Mouse (Mus musculus) MEL (cell line): ENCODE measurements around the gene Plp2. TPM values are rescaled to one million over a fixed set of nuclear protein-coding genes. Genes with fewer than 3 reads are reported as not detected.

Experiments used
- DNase-seq: peaks from one replicate; pipeline ENCODE4 v3.0.0; 2011; ENCODE audit warnings: low read depth, low spot score
- H3K27ac ChIP-seq: 2 replicates; pipeline ENCODE4 v1.5.1; 2012; ENCODE audit warnings: low read depth, mild to moderate bottlenecking, control low read depth, low read length, moderate library complexity; ENCODE audit not compliant: control insufficient read depth
- H3K27me3 ChIP-seq, 2 experiments: fragments of 150-350 bp in 1 of 2; sonication (generic) in 1 of 2; 2 replicates each; pipeline ENCODE4 v1.6.1; 2012; ENCODE audit warnings: low read length in 2 of 2, mild to moderate bottlenecking in 2 of 2, improper control_type of control experiment in 1 of 2, moderate library complexity in 1 of 2; ENCODE audit not compliant: insufficient read depth in 2 of 2, control insufficient read depth in 1 of 2
- H3K36me3 ChIP-seq, 2 experiments: 2 replicates each; pipeline ENCODE4 v1.6.1; 2012 to 2014; ENCODE audit warnings: low read length in 2 of 2, improper control_type of control experiment in 1 of 2, inconsistent platforms in 1 of 2, mild to moderate bottlenecking in 1 of 2; ENCODE audit not compliant: insufficient read depth in 2 of 2, control insufficient read depth in 1 of 2
- H3K4me1 ChIP-seq, 2 experiments: fragments of 150-350 bp in 1 of 2; sonication (generic) in 1 of 2; 2 replicates each; pipeline ENCODE4 v1.6.1; 2012; ENCODE audit warnings: low read length in 2 of 2, improper control_type of control experiment in 1 of 2, mild to moderate bottlenecking in 1 of 2; ENCODE audit not compliant: insufficient read depth in 2 of 2, control insufficient read depth in 1 of 2
- H3K4me3 ChIP-seq, 2 experiments: fragments of 150-350 bp in 1 of 2; sonication (generic) in 1 of 2; 2 replicates each; pipeline ENCODE4 v1.5.1; 2012; ENCODE audit warnings: low read depth in 2 of 2, low read length in 2 of 2, mild to moderate bottlenecking in 2 of 2, moderate library complexity in 2 of 2, control low read depth in 1 of 2, improper control_type of control experiment in 1 of 2; ENCODE audit not compliant: control insufficient read depth in 1 of 2, insufficient read depth in 1 of 2
- H3K79me2 ChIP-seq: 2 replicates; pipeline ENCODE4 v1.6.1; 2012; ENCODE audit warnings: mild to moderate bottlenecking, low read length, moderate library complexity; ENCODE audit not compliant: control insufficient read depth, poor library complexity, insufficient read depth
- H3K9ac ChIP-seq: 2 replicates; pipeline ENCODE4 v1.6.1; 2012; ENCODE audit warnings: low read depth, mild to moderate bottlenecking, control low read depth, low read length, moderate library complexity; ENCODE audit not compliant: control insufficient read depth, poor library complexity, severe bottlenecking
- H3K9me3 ChIP-seq: fragments of 150-350 bp; sonication (generic); replicated peaks from 2 replicates; pipeline ENCODE4 v1.6.1; 2012; ENCODE audit warnings: mild to moderate bottlenecking, low read length, improper control_type of control experiment, moderate library complexity; ENCODE audit not compliant: insufficient read depth
- BHLHE40 ChIP-seq: IDR thresholded peaks from 2 replicates; pipeline ENCODE4 v1.6.1; 2012; ENCODE audit warnings: low read depth, mild to moderate bottlenecking, inconsistent platforms, low read length, improper control_type of control experiment, borderline replicate concordance
- CHD1 ChIP-seq: IDR thresholded peaks from 2 replicates; pipeline ENCODE4 v1.6.1; 2012; ENCODE audit warnings: low read depth, mild to moderate bottlenecking, inconsistent platforms, low read length, improper control_type of control experiment
- CTCF ChIP-seq, 3 experiments: IDR thresholded peaks in 2 of 3; conservative IDR thresholded peaks in 1 of 3; 2 replicates each; pipeline ENCODE4 v1.5.1; 2011 to 2012; ENCODE audit warnings: low read length in 3 of 3, low read depth in 2 of 3, mild to moderate bottlenecking in 2 of 3, improper control_type of control experiment in 1 of 3, inconsistent platforms in 1 of 3, mixed read lengths in 1 of 3, moderate library complexity in 1 of 3; ENCODE audit not compliant: control insufficient read depth in 1 of 3, insufficient read depth in 1 of 3, poor library complexity in 1 of 3, severe bottlenecking in 1 of 3
- E2F4 ChIP-seq: IDR thresholded peaks from 2 replicates; pipeline ENCODE4 v1.6.1; 2011; ENCODE audit warnings: low read depth, low read length, improper control_type of control experiment, borderline replicate concordance
- EP300 ChIP-seq, 2 experiments: IDR thresholded peaks; 2 replicates each; pipeline ENCODE4 v1.6.1; 2011; ENCODE audit warnings: improper control_type of control experiment in 2 of 2, low read length in 2 of 2, low read depth in 1 of 2, mild to moderate bottlenecking in 1 of 2
- ETS1 ChIP-seq: IDR thresholded peaks from 2 replicates; pipeline ENCODE4 v1.6.1; 2012; ENCODE audit warnings: low read depth, mild to moderate bottlenecking, inconsistent platforms, low read length, improper control_type of control experiment, moderate library complexity
- GATA1 ChIP-seq: IDR thresholded peaks from 2 replicates; pipeline ENCODE4 v1.6.1; 2011; ENCODE audit warnings: low read depth, low read length, improper control_type of control experiment
- HCFC1 ChIP-seq: IDR thresholded peaks from 2 replicates; pipeline ENCODE4 v1.6.1; 2012; ENCODE audit warnings: low read depth, mild to moderate bottlenecking, inconsistent platforms, low read length, improper control_type of control experiment, moderate library complexity
- MAZ ChIP-seq: IDR thresholded peaks from 2 replicates; pipeline ENCODE4 v1.6.1; 2012; ENCODE audit warnings: low read depth, mild to moderate bottlenecking, inconsistent platforms, low read length, improper control_type of control experiment
- MEF2A ChIP-seq: IDR thresholded peaks from 2 replicates; pipeline ENCODE4 v1.6.1; 2014; ENCODE audit warnings: low read depth, mild to moderate bottlenecking, inconsistent platforms, low read length, improper control_type of control experiment; ENCODE audit not compliant: poor library complexity, insufficient replicate concordance, severe bottlenecking; ENCODE audit errors: extremely low read depth
- MXI1 ChIP-seq: IDR thresholded peaks from 2 replicates; pipeline ENCODE4 v1.6.1; 2011; ENCODE audit warnings: mild to moderate bottlenecking, low read depth, low read length, improper control_type of control experiment
- MYB ChIP-seq: IDR thresholded peaks from 2 replicates; pipeline ENCODE4 v1.6.1; 2011; ENCODE audit warnings: mild to moderate bottlenecking, low read depth, low read length, improper control_type of control experiment
- MYC ChIP-seq: IDR thresholded peaks from 2 replicates; pipeline ENCODE4 v1.6.1; 2011; ENCODE audit warnings: low read depth, mild to moderate bottlenecking, low read length, improper control_type of control experiment, moderate library complexity
- NELFE ChIP-seq: IDR thresholded peaks from 2 replicates; pipeline ENCODE4 v1.6.1; 2011; ENCODE audit warnings: low read depth, low read length, improper control_type of control experiment
- POLR2A ChIP-seq, 2 experiments: IDR thresholded peaks; 2 replicates each; pipeline ENCODE4 v1.6.1; 2011 to 2012; ENCODE audit warnings: low read length in 2 of 2, mild to moderate bottlenecking in 2 of 2, control low read depth in 1 of 2, improper control_type of control experiment in 1 of 2, low read depth in 1 of 2, moderate library complexity in 1 of 2; ENCODE audit not compliant: control insufficient read depth in 1 of 2, insufficient read depth in 1 of 2, poor library complexity in 1 of 2
- POLR2AphosphoS5 ChIP-seq: IDR thresholded peaks from 2 replicates; pipeline ENCODE4 v1.6.1; 2012; ENCODE audit warnings: low read depth, borderline replicate concordance, mild to moderate bottlenecking, inconsistent platforms, low read length, moderate library complexity, mixed read lengths
- RAD21 ChIP-seq: IDR thresholded peaks from 2 replicates; pipeline ENCODE4 v1.6.1; 2011; ENCODE audit warnings: mild to moderate bottlenecking, low read depth, low read length, improper control_type of control experiment
- RCOR1 ChIP-seq: IDR thresholded peaks from 2 replicates; pipeline ENCODE4 v1.6.1; 2012; ENCODE audit warnings: low read depth, mild to moderate bottlenecking, inconsistent platforms, low read length, improper control_type of control experiment
- SIN3A ChIP-seq: IDR thresholded peaks from 2 replicates; pipeline ENCODE4 v1.6.1; 2012; ENCODE audit warnings: low read length, improper control_type of control experiment, inconsistent platforms
- SMC3 ChIP-seq: IDR thresholded peaks from 2 replicates; pipeline ENCODE4 v1.6.1; 2011; ENCODE audit warnings: low read depth, low read length, improper control_type of control experiment
- TBP ChIP-seq: IDR thresholded peaks from 2 replicates; pipeline ENCODE4 v1.8.0; 2011; ENCODE audit warnings: low read depth, low read length, improper control_type of control experiment
- TCF12 ChIP-seq: IDR thresholded peaks from 2 replicates; pipeline ENCODE4 v1.6.1; 2014; ENCODE audit warnings: low read depth, mild to moderate bottlenecking, inconsistent platforms, low read length, improper control_type of control experiment, moderate library complexity
- UBTF ChIP-seq: IDR thresholded peaks from 2 replicates; pipeline ENCODE4 v1.6.1; 2012; ENCODE audit warnings: low read depth, mild to moderate bottlenecking, inconsistent platforms, low read length, improper control_type of control experiment, moderate library complexity, borderline replicate concordance; ENCODE audit not compliant: insufficient read depth
- USF2 ChIP-seq, 2 experiments: IDR thresholded peaks; 2 replicates each; pipeline ENCODE4 v1.6.1; 2011 to 2012; ENCODE audit warnings: improper control_type of control experiment in 2 of 2, low read length in 2 of 2, borderline replicate concordance in 1 of 2, inconsistent platforms in 1 of 2, low read depth in 1 of 2, mild to moderate bottlenecking in 1 of 2; ENCODE audit not compliant: insufficient read depth in 1 of 2
- ZC3H11A ChIP-seq: IDR thresholded peaks from 2 replicates; pipeline ENCODE4 v1.6.1; 2012; ENCODE audit warnings: low read depth, mild to moderate bottlenecking, inconsistent platforms, low read length, improper control_type of control experiment
- ZMIZ1 ChIP-seq: IDR thresholded peaks from 2 replicates; pipeline ENCODE4 v1.6.1; 2012; ENCODE audit warnings: low read depth, mild to moderate bottlenecking, inconsistent platforms, low read length, improper control_type of control experiment, moderate library complexity
- ZNF384 ChIP-seq: IDR thresholded peaks from 2 replicates; pipeline ENCODE4 v1.6.1; 2012; ENCODE audit warnings: low read depth, mild to moderate bottlenecking, inconsistent platforms, low read length, improper control_type of control experiment
- polyA plus RNA-seq, 2 experiments: library from polyadenylated mRNA; stranded (reverse) in 1 of 2; unstranded in 1 of 2; fragments of >175 nt in 1 of 2; fragments of >200 nt in 1 of 2; gene quantifications; 2 replicates each; pipeline versions ENCODE4 v1.2.1 to v1.2.4; 2012; ENCODE audit warnings: low replicate concordance in 2 of 2, low read depth in 1 of 2; ENCODE audit not compliant: insufficient read length in 2 of 2, insufficient read depth in 1 of 2, missing spikeins in 1 of 2
- total RNA-seq: library from RNA; depleted of rRNA; stranded (reverse); fragments of 300-350 nt; gene quantifications from 2 replicates; pipeline ENCODE4 v1.2.3, GENCODE M21; 2012

Plp2 gene
- total and polyA plus RNA-seq, 3 experiments, result 95.7 to 407 (median 163) TPM

DNA sequence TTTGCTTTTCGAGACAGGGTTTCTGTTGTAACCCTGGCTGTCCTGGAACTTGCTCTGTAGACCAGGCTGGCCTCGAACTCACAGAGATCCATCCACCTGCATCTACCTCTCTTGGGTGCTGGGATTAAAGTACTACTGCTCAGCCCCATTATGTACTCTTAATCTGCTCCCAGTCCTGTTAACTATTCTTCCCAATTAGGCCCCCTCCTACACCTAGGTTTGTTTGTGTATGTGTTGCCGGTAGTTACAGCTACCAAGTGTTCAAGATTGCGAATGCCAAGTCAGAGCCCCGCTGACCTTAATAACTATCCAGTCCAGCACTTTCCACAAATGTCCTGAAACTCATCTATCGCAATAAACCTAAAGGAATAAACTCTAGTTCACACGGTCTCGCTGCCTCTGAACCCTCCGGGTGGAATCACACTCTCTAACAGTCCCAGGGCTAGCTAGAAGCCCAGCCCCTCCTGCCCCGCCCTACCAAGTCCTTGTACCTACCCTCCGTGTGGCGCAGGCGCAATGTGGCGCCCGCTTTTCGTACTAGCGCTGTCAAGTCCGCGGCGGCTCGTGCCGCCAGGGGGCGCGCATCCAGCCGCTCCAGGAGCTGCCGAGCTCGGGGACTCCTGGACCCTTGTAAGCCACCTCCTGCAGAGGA lies 8.3 kb upstream of the Plp2 start (continued):
- no peak for TF ChIP-seq MEF2A
- no peak for TF ChIP-seq USF2 (IDR thresholded peaks at IDR 0.05; ENCODE audit: borderline replicate concordance in 1 of 2, insufficient read depth in 1 of 2, low read depth in 1 of 2, low read length in 2 of 2)
- 0 out of 2 replicates have a peak, but pooled peaks have one; percentile 24 for TF ChIP-seq CHD1

GRCm38 (mm10) chrX:7678986-7679385 lies 7.8 kb upstream of the Plp2 start:
- no peak overlapping the region for H3K9ac ChIP-seq
- DNase-seq, result peak; percentile 54
- H3K27me3 ChIP-seq, result peaks cover 0 to 4% of the 10 kb centered on the region in 2 experiments
- H3K27ac ChIP-seq, result no peak overlapping the region
- no peaks in the 10 kb centered on the region for H3K9me3 ChIP-seq
- no peak for TF ChIP-seq POLR2AphosphoS5
- peak; percentile 17; the same call in 1 of the 2 replicates for TF ChIP-seq MXI1
- TF ChIP-seq CTCF (IDR thresholded peaks at IDR 0.05 in 2 of 3, conservative IDR thresholded peaks at IDR 0.05 in 1 of 3; ENCODE audit: control insufficient read depth in 1 of 3, insufficient read depth in 1 of 3, low read depth in 2 of 3, low read length in 3 of 3, poor library complexity in 1 of 3, severe bottlenecking in 1 of 3), result peak in 1 of 3 experiments; percentile 47; a peak in 2 of 6 replicates
- TF ChIP-seq UBTF, result no peak
- no peak for TF ChIP-seq USF2 (IDR thresholded peaks at IDR 0.05; ENCODE audit: borderline replicate concordance in 1 of 2, insufficient read depth in 1 of 2, low read depth in 1 of 2, low read length in 2 of 2)
- no peak for TF ChIP-seq MYB
- TF ChIP-seq SMC3, result peak; percentile 37
- TF ChIP-seq SIN3A, result no peak
- 0 out of 2 replicates have a peak, but pooled peaks have one; percentile 55 for TF ChIP-seq CHD1
- TF ChIP-seq RAD21, result peak; percentile 15
- peak overlapping the region; percentile 54 to 67; a peak in 3 of 4 replicates for H3K4me3 ChIP-seq
- H3K4me1 ChIP-seq, result peaks cover 0 to 6% of the 10 kb centered on the region in 2 experiments; a peak in 1 of 4 replicates
- peaks cover 0 to 3% of the 10 kb centered on the region in 2 experiments; a peak in 1 of 4 replicates for H3K36me3 ChIP-seq
- H3K79me2 ChIP-seq, result peaks cover 1% of the 10 kb centered on the region; the same call in 1 of the 2 replicates

DNA sequence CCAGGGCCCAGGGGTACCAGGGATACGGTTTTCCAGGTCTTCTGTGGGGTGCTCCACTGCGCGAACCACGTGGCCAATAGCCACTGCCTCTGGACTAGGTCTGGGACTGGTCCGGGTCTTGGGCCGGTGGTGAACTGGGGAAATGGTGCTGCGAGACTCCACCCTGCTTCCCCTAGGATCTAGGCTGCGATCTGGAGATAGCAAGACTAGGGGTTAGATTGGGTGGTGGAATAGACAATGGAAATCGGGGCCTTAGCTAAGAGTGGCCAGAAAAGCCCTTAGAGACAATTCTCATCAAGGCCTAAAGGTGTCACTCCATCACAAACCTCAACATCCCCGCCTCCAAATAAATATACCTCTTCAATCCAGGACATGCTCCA lies 3.8 kb upstream of the Plp2 start:
- peak; percentile 72 for DNase-seq
- H3K79me2 ChIP-seq, result peaks cover 4% of the 10 kb centered on the region; the same call in 1 of the 2 replicates
- no peaks in the 10 kb centered on the region for H3K27me3 ChIP-seq
- H3K36me3 ChIP-seq, result peaks cover 0 to 22% of the 10 kb centered on the region in 2 experiments; a peak in 2 of 4 replicates
- no peaks in the 10 kb centered on the region for H3K9me3 ChIP-seq
- H3K27ac ChIP-seq, result peak overlapping the region; percentile 95
- peak overlapping the region; percentile 82 for H3K9ac ChIP-seq
- peak overlapping the region; percentile 67 to 81 for H3K4me3 ChIP-seq
- H3K4me1 ChIP-seq, result peaks cover 9 to 27% of the 10 kb centered on the region in 2 experiments
- no peak for TF ChIP-seq POLR2AphosphoS5
- no peak for TF ChIP-seq POLR2A (IDR thresholded peaks at IDR 0.05; ENCODE audit: control insufficient read depth in 1 of 2, insufficient read depth in 1 of 2, low read depth in 1 of 2, low read length in 2 of 2, poor library complexity in 1 of 2)
- TF ChIP-seq CTCF (IDR thresholded peaks at IDR 0.05 in 2 of 3, conservative IDR thresholded peaks at IDR 0.05 in 1 of 3; ENCODE audit: control insufficient read depth in 1 of 3, insufficient read depth in 1 of 3, low read depth in 2 of 3, low read length in 3 of 3, poor library complexity in 1 of 3, severe bottlenecking in 1 of 3), result peak in 1 of 3 experiments; percentile 31; a peak in 4 of 6 replicates
- TF ChIP-seq ETS1, result no peak
- no peak for TF ChIP-seq EP300 (IDR thresholded peaks at IDR 0.05; ENCODE audit: low read depth in 1 of 2, low read length in 2 of 2)
- TF ChIP-seq CHD1, result no peak
- TF ChIP-seq TBP, result no peak
- TF ChIP-seq MAZ, result no peak
- TF ChIP-seq TCF12, result no peak
- no peak for TF ChIP-seq ZMIZ1
- TF ChIP-seq NELFE, result no peak
- TF ChIP-seq HCFC1, result no peak
- 0 out of 2 replicates have a peak, but pooled peaks have one; percentile 22 for TF ChIP-seq GATA1
- TF ChIP-seq MEF2A, result no peak
- TF ChIP-seq ZNF384, result no peak
- TF ChIP-seq ZC3H11A, result no peak
- no peak for TF ChIP-seq BHLHE40
- TF ChIP-seq E2F4, result no peak
- TF ChIP-seq RCOR1, result no peak
- TF ChIP-seq MYC, result no peak
